Mouse (Mus musculus) myocyte (in vitro differentiated cells): Measurements from ENCODE around the gene Epc2.

ENCODE experiments used
- MAX ChIP-seq: IDR thresholded peaks from one replicate; pipeline ENCODE4 v1.6.1; 2011; ENCODE audit warnings: low read depth, mild to moderate bottlenecking, control low read depth
- MYOD1 ChIP-seq, 3 experiments: IDR thresholded peaks; one replicate each; pipeline ENCODE4 v1.6.1; 2011; ENCODE audit warnings: control low read depth in 2 of 3, low read depth in 2 of 3, mild to moderate bottlenecking in 2 of 3, moderate library complexity in 1 of 3; ENCODE audit not compliant: insufficient read length in 2 of 3, control insufficient read depth in 1 of 3
- MYOG ChIP-seq, 3 experiments: IDR thresholded peaks; one replicate each; pipeline ENCODE4 v1.6.1; 2011; ENCODE audit warnings: control low read depth in 2 of 3, low read depth in 2 of 3, mild to moderate bottlenecking in 2 of 3; ENCODE audit not compliant: insufficient read length in 2 of 3, control insufficient read depth in 1 of 3, insufficient read depth in 1 of 3
- POLR2A ChIP-seq: IDR thresholded peaks from one replicate; pipeline ENCODE4 v1.6.1; 2011; ENCODE audit warnings: low read depth, mild to moderate bottlenecking, control low read depth, moderate library complexity; ENCODE audit not compliant: insufficient read length
- POLR2AphosphoS2 ChIP-seq: IDR thresholded peaks from one replicate; pipeline ENCODE4 v1.6.1; 2011; ENCODE audit warnings: low read depth, control low read depth; ENCODE audit not compliant: insufficient read length
- REST ChIP-seq: IDR thresholded peaks from one replicate; pipeline ENCODE4 v1.6.1; 2011; ENCODE audit warnings: mild to moderate bottlenecking, control low read depth, moderate library complexity; ENCODE audit not compliant: insufficient read depth, insufficient read length
- TCF12 ChIP-seq: IDR thresholded peaks from one replicate; pipeline ENCODE4 v1.6.1; 2011; ENCODE audit warnings: mild to moderate bottlenecking, control low read depth; ENCODE audit not compliant: poor library complexity, insufficient read depth, severe bottlenecking
- USF1 ChIP-seq: IDR thresholded peaks from one replicate; pipeline ENCODE4 v1.6.1; 2011; ENCODE audit warnings: low read depth, mild to moderate bottlenecking, control low read depth, moderate library complexity

DNA sequence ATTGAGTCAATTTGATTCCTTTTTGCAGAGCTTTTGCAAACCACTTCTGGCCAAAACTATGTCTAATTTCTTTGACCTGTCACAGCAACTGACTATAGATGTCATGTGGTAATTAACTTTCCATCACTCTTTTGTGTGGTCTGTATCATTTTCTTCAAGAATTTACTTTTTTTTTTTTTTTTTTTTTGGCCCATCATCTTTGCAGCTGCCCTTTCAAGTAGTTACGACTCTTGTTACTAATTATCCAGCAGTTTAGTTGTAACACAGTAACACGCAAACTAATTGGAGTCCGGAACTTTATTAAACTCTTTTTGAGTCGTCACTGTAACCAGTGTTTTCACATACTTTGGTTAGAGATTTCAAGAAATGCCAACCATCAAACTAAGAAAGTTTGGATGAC lies 819 bp upstream of the Epc2 start:
- no peak for TF ChIP-seq REST
- no peak for TF ChIP-seq MYOG (IDR thresholded peaks at IDR 0.05; ENCODE audit: control insufficient read depth in 1 of 3, insufficient read depth in 1 of 3, insufficient read length in 2 of 3, low read depth in 2 of 3)
- no peak for TF ChIP-seq POLR2A
- no peak for TF ChIP-seq MYOD1 (IDR thresholded peaks at IDR 0.05; ENCODE audit: control insufficient read depth in 1 of 3, insufficient read length in 2 of 3, low read depth in 2 of 3)
- no peak for TF ChIP-seq USF1
- no peak for TF ChIP-seq POLR2AphosphoS2
- TF ChIP-seq MAX: no peak
- TF ChIP-seq TCF12: no peak
